Mouse (Mus musculus) hindbrain, embryonic 15.5 days (tissue): ENCODE data around the gene Kansl3. TPM values are rescaled to one million over a fixed set of nuclear protein-coding genes. Genes with fewer than 3 reads are reported as not detected.

Experiments used
- ATAC-seq: fragments of 200-750 bp; cut with Nextera tagmentation; 2 replicates; pipeline ENCODE4 v1.8.0; 2017; ENCODE audit warnings: low read depth, moderate number of reproducible peaks, moderate TSS enrichment; ENCODE audit not compliant: low FRiP score
- H3K27ac ChIP-seq: fragments of 300-500 bp; sonication (generic); replicated peaks from 2 replicates; pipeline ENCODE4 v1.5.1; 2015; ENCODE audit warnings: mild to moderate bottlenecking, inconsistent platforms
- H3K27me3 ChIP-seq: fragments of 300-500 bp; sonication (generic); 2 replicates; pipeline ENCODE4 v1.6.1; 2015; ENCODE audit warnings: control low read depth, inconsistent platforms
- H3K36me3 ChIP-seq: fragments of 300-500 bp; sonication (generic); 2 replicates; pipeline ENCODE4 v1.6.1; 2015; ENCODE audit warnings: control low read depth, inconsistent platforms
- H3K4me1 ChIP-seq: fragments of 300-500 bp; sonication (generic); replicated peaks from 2 replicates; pipeline ENCODE4 v1.6.1; 2015; ENCODE audit warnings: control low read depth, inconsistent platforms
- H3K4me2 ChIP-seq: fragments of 300-500 bp; sonication (generic); 2 replicates; pipeline ENCODE4 v1.6.1; 2015; ENCODE audit warnings: moderate library complexity, mild to moderate bottlenecking, inconsistent platforms
- H3K4me3 ChIP-seq: fragments of 300-500 bp; sonication (generic); 2 replicates; pipeline ENCODE4 v1.5.1; 2015; ENCODE audit warnings: mild to moderate bottlenecking, inconsistent platforms
- H3K9ac ChIP-seq: fragments of 300-500 bp; sonication (generic); 2 replicates; pipeline ENCODE4 v1.6.1; 2015; ENCODE audit warnings: inconsistent platforms
- H3K9me3 ChIP-seq: fragments of 300-500 bp; sonication (generic); 2 replicates; pipeline ENCODE4 v1.6.1; 2016; ENCODE audit warnings: control low read depth, inconsistent platforms
- WGBS: fragments of 180-500 bp; shearing (Covaris S2); methylation state at CpG from one replicate; pipeline ENCODE4 v1.1.7; 2015; 5-methylcytosine and 5-hydroxymethylcytosine counted together
- polyA plus RNA-seq: library from polyadenylated mRNA; unstranded; fragments of >200 nt; fragmentation: Nextera tagmentation; extraction: Ambion mirVana; gene quantifications from 2 replicates; pipeline ENCODE4 v1.2.1, GENCODE M21; 2015

Gene Kansl3
- polyA plus RNA-seq, 1 experiment from 2014 or later: 37.9 TPM

GRCm38 (mm10) chr1:36352351-36352750, 16.6 kb downstream of the Kansl3 start:
- H3K36me3 ChIP-seq: peaks cover 89% of the 10 kb centered on the region
- H3K9me3 ChIP-seq: no peaks in the 10 kb centered on the region
- H3K4me3 ChIP-seq: no peak overlapping the region
- no peaks in the 10 kb centered on the region for H3K27me3 ChIP-seq
- H3K4me1 ChIP-seq: no peaks in the 10 kb centered on the region
- H3K9ac ChIP-seq: no peak overlapping the region
- no peak overlapping the region for H3K4me2 ChIP-seq
- no peak overlapping the region for H3K27ac ChIP-seq
- ATAC-seq: no peak
- 93% methylated on average over 4 of the region's 4 CpGs for WGBS

- no peaks in the 10 kb centered on the region for H3K9me3 ChIP-seq
- 96% methylated on average over 6 of the region's 6 CpGs for WGBS
- no peak overlapping the region for H3K27ac ChIP-seq
- no peak for ATAC-seq
- H3K4me1 ChIP-seq: no peaks in the 10 kb centered on the region
- no peak overlapping the region for H3K4me3 ChIP-seq
- H3K4me2 ChIP-seq: no peak overlapping the region
- no peak overlapping the region for H3K9ac ChIP-seq
- H3K36me3 ChIP-seq: peaks cover 96% of the 10 kb centered on the region
- no peaks in the 10 kb centered on the region for H3K27me3 ChIP-seq
Measured at GRCm38 (mm10) chr1:36342547-36342946, 26.4 kb downstream of the Kansl3 start.

GRCm38 (mm10) chr1:36332955-36333887, 35.8 kb downstream of the Kansl3 start:
- no peak for ATAC-seq

DNA sequence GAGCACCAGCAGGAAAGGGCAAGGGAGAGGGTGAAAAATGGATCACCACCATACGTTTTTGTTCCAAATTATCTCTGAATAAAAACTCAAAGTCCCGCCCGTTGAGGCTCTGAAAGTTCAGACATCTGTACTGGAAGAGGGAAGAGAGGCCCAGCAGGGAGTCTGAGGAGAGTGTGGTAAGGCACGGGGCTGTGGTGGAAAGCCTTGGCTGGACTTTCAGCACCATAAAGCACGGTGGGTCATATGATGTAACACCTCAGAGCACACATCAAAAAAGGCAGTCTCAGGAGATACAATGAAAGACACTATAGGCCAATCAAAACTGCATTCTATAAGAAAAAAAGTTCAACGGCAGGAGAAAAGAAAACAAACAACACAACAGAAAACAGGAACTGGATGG, 37.2 kb downstream of the Kansl3 start:
- 72% methylated on average over 6 of the region's 6 CpGs for WGBS
- H3K4me2 ChIP-seq: no peak overlapping the region
- H3K9me3 ChIP-seq: no peaks in the 10 kb centered on the region
- no peaks in the 10 kb centered on the region for H3K27me3 ChIP-seq
- H3K27ac ChIP-seq: no peak overlapping the region
- ATAC-seq: no peak
- no peak overlapping the region for H3K9ac ChIP-seq
- H3K4me1 ChIP-seq: no peaks in the 10 kb centered on the region
- peaks cover 26% of the 10 kb centered on the region for H3K36me3 ChIP-seq
- H3K4me3 ChIP-seq: no peak overlapping the region

More at GRCm38 (mm10) chr1:36332955-36333887, 35.8 kb downstream of the Kansl3 start:
- Histone ChIP-seq H3K4me3 (no peak overlapping the region), H3K4me1 (no peaks in the 10 kb centered on the region), H3K27me3 (no peaks in the 10 kb centered on the region), H3K9me3 (no peaks in the 10 kb centered on the region), H3K9ac (no peak overlapping the region), H3K4me2 (no peak overlapping the region), H3K36me3 (peaks cover 40% of the 10 kb centered on the region), H3K27ac (no peak overlapping the region)
- WGBS: 82% methylated on average over 14 of the region's 14 CpGs

DNA sequence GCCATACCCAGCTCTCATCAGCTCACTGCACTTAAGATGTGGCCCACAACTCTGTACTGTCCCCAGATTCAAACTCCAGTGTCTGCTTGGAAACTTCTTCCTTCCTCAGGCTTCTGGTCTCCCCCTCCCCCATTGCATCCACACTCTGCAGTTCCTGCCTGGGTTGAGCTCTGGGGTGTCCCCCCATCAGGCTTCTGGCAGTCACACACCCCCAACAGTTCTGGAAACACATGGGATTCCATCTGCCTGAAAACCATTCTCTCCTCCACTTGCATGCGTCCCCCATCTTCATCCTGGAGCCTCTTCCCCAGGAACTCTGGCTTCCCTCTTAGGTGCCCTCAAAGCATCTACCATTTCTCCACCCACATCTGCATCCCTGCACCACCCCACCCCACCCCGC, 42.2 kb downstream of the Kansl3 start:
- no peak overlapping the region for H3K27ac ChIP-seq
- WGBS: 92% methylated on average over 2 of the region's 2 CpGs

DNA sequence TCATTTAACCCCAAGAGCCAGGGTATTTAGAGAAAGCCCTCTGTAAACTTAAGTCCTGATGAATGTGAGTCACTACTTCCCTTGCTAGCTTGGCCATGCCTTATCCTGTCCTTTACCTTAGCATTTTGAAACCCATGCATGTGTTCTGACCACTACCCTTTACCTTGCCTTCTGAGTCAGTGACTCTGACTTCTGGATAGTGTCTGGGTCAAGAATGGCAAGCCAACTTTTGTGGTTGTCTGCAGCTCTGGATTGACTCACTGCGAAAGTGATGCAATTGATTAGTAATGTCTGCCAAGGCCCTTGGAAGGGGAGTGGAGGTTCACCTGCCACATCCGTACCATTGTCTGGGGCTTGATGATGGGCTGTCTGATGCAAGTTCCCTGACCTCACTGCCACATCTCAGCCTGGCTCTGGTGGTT, 43.1 kb downstream of the Kansl3 start:
- H3K27ac ChIP-seq: no peak overlapping the region
- H3K9me3 ChIP-seq: no peaks in the 10 kb centered on the region
- H3K27me3 ChIP-seq: no peaks in the 10 kb centered on the region
- WGBS: 92% methylated on average over 2 of the region's 2 CpGs
- no peaks in the 10 kb centered on the region for H3K4me1 ChIP-seq
- H3K4me3 ChIP-seq: no peak overlapping the region
- H3K36me3 ChIP-seq: peaks cover 6% of the 10 kb centered on the region; the same call in 1 of the 2 replicates
- ATAC-seq: no peak
- H3K9ac ChIP-seq: no peak overlapping the region
- no peak overlapping the region for H3K4me2 ChIP-seq

More for the DNA sequence above, 42.2 kb downstream of the Kansl3 start:
- no peaks in the 10 kb centered on the region for H3K9me3 ChIP-seq
- H3K27me3 ChIP-seq: no peaks in the 10 kb centered on the region
- no peak for ATAC-seq
- H3K9ac ChIP-seq: no peak overlapping the region
- peaks cover 6% of the 10 kb centered on the region; the same call in 1 of the 2 replicates for H3K36me3 ChIP-seq
- no peaks in the 10 kb centered on the region for H3K4me1 ChIP-seq
- no peak overlapping the region for H3K4me2 ChIP-seq
- no peak overlapping the region for H3K4me3 ChIP-seq

DNA sequence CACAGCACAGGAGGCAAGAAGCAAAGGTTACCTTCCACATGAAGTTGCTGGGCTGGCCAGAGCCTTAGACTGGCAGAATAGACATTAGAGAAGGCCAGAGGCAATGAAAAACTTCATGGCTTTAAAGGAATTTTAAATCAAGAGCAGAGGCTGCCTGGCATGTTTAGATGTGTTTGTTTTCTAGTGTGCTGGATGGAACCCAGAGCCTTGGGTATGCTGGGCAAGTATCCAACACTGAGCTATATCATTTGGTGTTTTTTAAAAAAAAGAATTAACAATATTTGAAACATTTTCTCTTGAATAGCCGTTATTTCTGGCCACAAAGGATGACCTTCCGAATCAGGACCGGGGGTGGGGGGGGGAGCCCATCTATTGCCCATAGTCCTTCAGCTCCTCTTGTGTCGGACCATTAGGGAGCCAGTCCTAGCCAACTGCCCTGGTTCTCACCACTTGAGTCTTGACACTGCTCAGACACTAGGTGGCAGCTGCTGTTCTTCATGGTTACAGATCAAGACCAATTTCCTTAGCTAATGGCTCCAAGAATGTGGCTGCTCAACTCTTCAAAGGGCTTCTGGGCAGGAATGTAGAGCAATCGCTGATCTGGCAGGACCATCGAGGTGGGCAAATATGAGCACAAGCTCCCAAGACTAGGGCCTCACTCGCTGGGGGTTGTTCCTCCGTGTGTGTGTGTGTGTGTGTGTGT, 45.1 kb downstream of the Kansl3 start:
- H3K4me1 ChIP-seq: no peaks in the 10 kb centered on the region
- H3K9ac ChIP-seq: no peak overlapping the region
- no peak overlapping the region for H3K4me2 ChIP-seq
- ATAC-seq: peak; percentile 68
- no peaks in the 10 kb centered on the region for H3K9me3 ChIP-seq
- 55% methylated on average over 8 of the region's 8 CpGs for WGBS
- H3K27ac ChIP-seq: 0 out of 2 replicates have a peak overlapping the region, but pooled peaks have one; percentile 48
- H3K36me3 ChIP-seq: peaks cover 3% of the 10 kb centered on the region; the same call in 1 of the 2 replicates
- H3K27me3 ChIP-seq: no peaks in the 10 kb centered on the region
- no peak overlapping the region for H3K4me3 ChIP-seq

DNA sequence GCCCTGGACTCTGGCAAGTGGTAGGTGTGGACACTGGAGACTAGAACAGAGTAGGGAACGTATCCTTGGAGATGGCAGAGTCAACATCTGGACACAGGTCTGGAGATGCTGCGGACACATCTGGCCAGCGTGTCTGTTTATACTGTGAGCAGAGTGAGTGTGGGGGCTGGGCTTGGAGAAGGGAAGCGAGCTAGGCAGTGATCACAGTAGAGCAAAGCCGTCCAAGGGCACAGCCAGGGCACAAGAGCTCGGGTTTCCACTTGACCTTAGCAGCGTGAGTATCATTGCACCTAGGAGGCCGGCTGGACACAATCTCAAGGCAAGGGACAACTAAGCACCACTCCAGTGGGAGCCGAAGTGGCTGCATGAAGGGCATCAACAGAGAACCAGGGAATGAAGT, 45.9 kb downstream of the Kansl3 start:
- Histone ChIP-seq H3K4me2 (no peak overlapping the region), H3K9ac (no peak overlapping the region), H3K4me3 (no peak overlapping the region), H3K27me3 (no peaks in the 10 kb centered on the region), H3K9me3 (no peaks in the 10 kb centered on the region), H3K4me1 (no peaks in the 10 kb centered on the region), H3K27ac (no peak overlapping the region), H3K36me3 (peaks cover 3% of the 10 kb centered on the region; the same call in 1 of the 2 replicates)
- ATAC-seq: no peak
- 79% methylated on average over 9 of the region's 9 CpGs for WGBS

DNA sequence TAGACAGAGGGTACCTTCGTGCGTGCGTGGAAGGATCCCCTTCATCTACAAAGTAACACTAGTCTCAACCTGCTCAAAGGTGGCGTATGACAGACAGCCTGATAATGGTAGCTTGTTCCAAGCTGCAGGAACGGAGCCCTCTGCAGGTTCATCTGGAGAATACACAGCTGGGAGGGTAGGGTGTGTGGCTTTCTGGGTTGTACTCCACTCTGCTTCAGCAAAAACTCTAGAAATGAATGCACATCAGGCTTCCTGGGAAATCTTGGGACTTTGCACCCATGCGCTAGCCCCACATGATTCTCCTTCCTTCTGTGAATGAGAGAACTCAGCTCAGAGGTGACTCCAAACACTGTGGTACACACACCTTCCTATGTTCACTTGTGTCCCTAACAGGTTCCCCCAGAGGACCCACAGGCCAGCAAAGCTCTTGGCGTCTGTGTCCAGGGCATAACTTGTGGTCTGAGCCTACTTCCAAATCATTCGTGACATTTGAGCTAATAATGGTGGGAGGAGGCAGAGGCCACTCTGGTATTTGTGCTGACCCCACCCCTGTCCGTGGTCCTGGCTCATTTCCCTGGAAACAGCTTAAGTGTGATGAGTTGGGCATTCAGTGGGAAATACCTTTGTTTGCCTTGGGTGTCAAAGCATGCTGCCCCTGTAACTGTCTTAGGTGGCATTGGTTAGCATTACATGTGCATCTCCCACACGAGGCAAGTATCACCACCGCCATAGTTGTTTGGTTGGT, 47.0 kb downstream of the Kansl3 start:
- H3K4me2 ChIP-seq: no peak overlapping the region
- no peak overlapping the region for H3K27ac ChIP-seq
- H3K4me1 ChIP-seq: no peaks in the 10 kb centered on the region
- ATAC-seq: no peak
- no peaks in the 10 kb centered on the region for H3K9me3 ChIP-seq
- H3K9ac ChIP-seq: no peak overlapping the region
- no peak overlapping the region for H3K4me3 ChIP-seq
- WGBS: 80% methylated on average over 11 of the region's 11 CpGs
- peaks cover 3% of the 10 kb centered on the region; the same call in 1 of the 2 replicates for H3K36me3 ChIP-seq
- H3K27me3 ChIP-seq: no peaks in the 10 kb centered on the region

DNA sequence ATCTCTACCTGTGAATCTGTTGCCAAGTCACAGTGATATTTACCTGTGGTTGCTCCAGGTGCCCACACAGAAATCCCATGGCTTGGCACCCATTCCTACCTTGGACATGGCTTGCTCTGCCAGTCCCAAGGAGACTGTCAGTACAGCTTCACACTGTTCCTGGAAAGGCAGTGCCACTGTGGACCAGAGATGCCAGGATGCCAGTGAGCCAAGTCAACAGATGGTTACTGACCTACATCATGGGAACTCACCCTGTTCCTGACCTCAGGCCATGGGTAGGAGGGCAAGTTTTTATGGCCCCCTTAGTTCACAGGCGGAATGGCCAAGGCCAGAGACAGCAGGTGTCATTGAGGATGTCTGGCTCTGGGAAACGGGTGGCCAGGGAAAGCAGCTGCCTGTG, 47.8 kb downstream of the Kansl3 start:
- H3K27me3 ChIP-seq: no peaks in the 10 kb centered on the region
- H3K4me2 ChIP-seq: no peak overlapping the region
- ATAC-seq: no peak
- peaks cover 3% of the 10 kb centered on the region; the same call in 1 of the 2 replicates for H3K36me3 ChIP-seq
- H3K4me1 ChIP-seq: no peaks in the 10 kb centered on the region
- no peak overlapping the region for H3K27ac ChIP-seq
- WGBS: 73% methylated on average over 2 of the region's 2 CpGs
- H3K9me3 ChIP-seq: no peaks in the 10 kb centered on the region
- H3K4me3 ChIP-seq: no peak overlapping the region
- no peak overlapping the region for H3K9ac ChIP-seq

DNA sequence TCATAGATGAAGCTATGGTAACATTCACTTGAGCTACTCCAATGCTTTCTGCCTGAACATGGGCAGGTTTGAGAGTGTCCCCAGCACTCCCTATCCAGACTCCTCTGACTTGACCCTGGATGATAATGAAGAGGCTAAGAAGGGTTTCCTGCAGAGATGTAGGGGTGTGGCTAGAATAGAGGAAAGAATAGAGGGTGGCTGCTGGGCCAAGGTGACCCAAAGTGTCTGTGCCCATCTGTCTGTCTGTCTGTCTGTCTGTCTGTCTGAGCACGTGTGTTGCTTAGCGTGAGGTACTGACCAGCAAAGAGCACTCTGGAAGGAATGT, 53.2 kb downstream of the Kansl3 start:
- Histone ChIP-seq H3K9ac (no peak overlapping the region), H3K27me3 (no peaks in the 10 kb centered on the region), H3K4me2 (no peak overlapping the region), H3K4me1 (no peaks in the 10 kb centered on the region), H3K36me3 (peaks cover 3% of the 10 kb centered on the region; the same call in 1 of the 2 replicates), H3K9me3 (no peaks in the 10 kb centered on the region), H3K4me3 (no peak overlapping the region), H3K27ac (no peak overlapping the region)
- ATAC-seq: no peak
- 81% methylated on average over 2 of the region's 2 CpGs for WGBS
